Mouse (Mus musculus) neural tube, embryonic 13.5 days (tissue): ENCODE measurements around the gene Imp3. TPM values are rescaled to one million over a fixed set of nuclear protein-coding genes. Genes with fewer than 3 reads are reported as not detected.

Experiments
- polyA plus RNA-seq: library from polyadenylated mRNA; unstranded; fragments of >200 nt; fragmentation: Nextera tagmentation; extraction: Ambion mirVana; gene quantifications from 2 replicates; pipeline ENCODE4 v1.2.1, GENCODE M21; 2015

The Imp3 gene
- polyA plus RNA-seq, 1 experiment from 2014 or later: 85.5 TPM

Other genes with a start within 250 kb of the Imp3 start
- gene Lingo1, start 141.0 kb upstream of the Imp3 start, polyA plus RNA-seq: 55.7 and 59.4 TPM in 2 replicates
- 0.28 TPM in 1 of 2 replicates, not detected in the other for gene Odf3l1, start 72.8 kb upstream of the Imp3 start, polyA plus RNA-seq
- 6.0 and 6.5 TPM in 2 replicates for gene Cspg4, start 72.4 kb upstream of the Imp3 start, polyA plus RNA-seq
- gene Snx33, start 9.1 kb upstream of the Imp3 start, polyA plus RNA-seq: 2.9 TPM in 2 replicates
- 28.7 and 29.0 TPM in 2 replicates for gene Snupn, start 13.4 kb downstream of the Imp3 start, polyA plus RNA-seq
- 24.4 and 25.3 TPM in 2 replicates for gene Ptpn9, start 57.4 kb downstream of the Imp3 start, polyA plus RNA-seq
- 23.0 and 28.1 TPM in 2 replicates for gene Sin3a, start 134.6 kb downstream of the Imp3 start, polyA plus RNA-seq
- gene Man2c1, start 193.2 kb downstream of the Imp3 start, polyA plus RNA-seq: 55.8 and 77.2 TPM in 2 replicates
- 8.5 and 9.8 TPM in 2 replicates for gene Neil1, start 210.8 kb downstream of the Imp3 start, polyA plus RNA-seq
- gene Commd4, start 220.9 kb downstream of the Imp3 start, polyA plus RNA-seq: 140 and 156 TPM in 2 replicates